Mouse (Mus musculus) intestine, postnatal 0 days (tissue): ENCODE measurements at regions not wholly inside any gene's neighbourhood (a gene's known extent, or its start where the extent isn't known, plus 50 kb on each side); places are given as distances from the start of the nearest gene placed in this dataset.

Experiments used
- ATAC-seq: fragments of 200-750 bp; cut with Nextera tagmentation; 2 replicates; pipeline ENCODE4 v1.8.0; 2017; ENCODE audit warnings: mild to moderate bottlenecking, moderate TSS enrichment, moderate library complexity
- H3K27ac ChIP-seq: fragments of 300-500 bp; sonication (generic); 2 replicates; pipeline ENCODE4 v1.5.1; 2014; ENCODE audit warnings: mild to moderate bottlenecking, low read depth, low read length, moderate library complexity
- H3K27me3 ChIP-seq: fragments of 300-500 bp; sonication (generic); replicated peaks from 2 replicates; pipeline ENCODE4 v1.6.1; 2014; ENCODE audit warnings: low read length, mixed read lengths; ENCODE audit not compliant: control insufficient read depth, insufficient read depth
- H3K36me3 ChIP-seq: fragments of 300-500 bp; sonication (generic); 2 replicates; pipeline ENCODE4 v1.6.1; 2014; ENCODE audit warnings: mild to moderate bottlenecking, moderate library complexity; ENCODE audit not compliant: control insufficient read depth, insufficient read depth
- H3K4me1 ChIP-seq: fragments of 300-500 bp; sonication (generic); replicated peaks from 2 replicates; pipeline ENCODE4 v1.6.1; 2014; ENCODE audit warnings: antibody characterized with exemption, low read length, mixed read lengths; ENCODE audit not compliant: control insufficient read depth, insufficient read depth
- H3K4me2 ChIP-seq: fragments of 300-500 bp; sonication (generic); replicated peaks from 2 replicates; pipeline ENCODE4 v1.6.1; 2014; ENCODE audit warnings: low read depth, mild to moderate bottlenecking, moderate library complexity
- H3K4me3 ChIP-seq: fragments of 300-500 bp; sonication (generic); 2 replicates; pipeline ENCODE4 v1.5.1; 2014; ENCODE audit warnings: low read depth, low read length
- H3K9ac ChIP-seq: fragments of 300-500 bp; sonication (generic); 2 replicates; pipeline ENCODE4 v1.6.1; 2014; ENCODE audit warnings: mild to moderate bottlenecking, low read depth, low read length
- H3K9me3 ChIP-seq: fragments of 300-500 bp; sonication (generic); 2 replicates; pipeline ENCODE4 v1.6.1; 2016; ENCODE audit warnings: mixed run types; ENCODE audit not compliant: control insufficient read depth
- CTCF ChIP-seq: sonication (generic); IDR thresholded peaks from 2 replicates; pipeline ENCODE4 v1.5.1; 2016; ENCODE audit warnings: low read depth, mild to moderate bottlenecking, control low read depth, antibody characterized with exemption, moderate library complexity
- WGBS: fragments of 180-500 bp; shearing (Covaris S2); extraction: QIAGEN DNeasy Blood & Tissue Kit; methylation state at CpG from one replicate; pipeline ENCODE4 v1.1.7; 2014; 5-methylcytosine and 5-hydroxymethylcytosine counted together

GRCm38 (mm10) chr7:82047456-82047855, 55.4 kb upstream of the Bnc1 start:
- Histone ChIP-seq H3K4me2 (no peak overlapping the region), H3K9me3 (no peaks in the 10 kb centered on the region), H3K9ac (no peak overlapping the region), H3K36me3 (no peaks in the 10 kb centered on the region), H3K27ac (no peak overlapping the region), H3K27me3 (no peaks in the 10 kb centered on the region), H3K4me3 (no peak overlapping the region), H3K4me1 (no peaks in the 10 kb centered on the region)
- no peak for TF ChIP-seq CTCF
- no peak for ATAC-seq
- WGBS, result 75% methylated on average over 5 of the region's 5 CpGs

- no peak overlapping the region for H3K4me2 ChIP-seq
- 79% methylated on average over 4 of the region's 4 CpGs for WGBS
- no peak overlapping the region for H3K9ac ChIP-seq
- no peaks in the 10 kb centered on the region for H3K27me3 ChIP-seq
- H3K27ac ChIP-seq, result no peak overlapping the region
- H3K9me3 ChIP-seq, result no peaks in the 10 kb centered on the region
- no peaks in the 10 kb centered on the region; the same call in 1 of the 2 replicates for H3K4me1 ChIP-seq
- ATAC-seq, result no peak
- no peaks in the 10 kb centered on the region for H3K36me3 ChIP-seq
- TF ChIP-seq CTCF, result no peak
- H3K4me3 ChIP-seq, result no peak overlapping the region
Measured at GRCm38 (mm10) chr7:82053411-82053810, 61.3 kb upstream of the Bnc1 start.

- Histone ChIP-seq H3K27ac (no peak overlapping the region), H3K4me2 (peak overlapping the region; percentile 54), H3K9me3 (no peaks in the 10 kb centered on the region), H3K36me3 (no peaks in the 10 kb centered on the region), H3K27me3 (no peaks in the 10 kb centered on the region), H3K9ac (no peak overlapping the region), H3K4me3 (no peak overlapping the region), H3K4me1 (no peaks in the 10 kb centered on the region; the same call in 1 of the 2 replicates)
- TF ChIP-seq CTCF, result no peak
- ATAC-seq, result peak; percentile 59; the same call in 1 of the 2 replicates
- 12% methylated on average over 21 of the region's 21 CpGs for WGBS
Measured at GRCm38 (mm10) chr7:82056551-82057230, 64.6 kb upstream of the Bnc1 start.

- no peaks in the 10 kb centered on the region for H3K9me3 ChIP-seq
- no peak overlapping the region for H3K4me3 ChIP-seq
- H3K36me3 ChIP-seq, result no peaks in the 10 kb centered on the region
- H3K27ac ChIP-seq, result no peak overlapping the region
- H3K4me1 ChIP-seq, result no peaks in the 10 kb centered on the region
- no peak overlapping the region for H3K4me2 ChIP-seq
- ATAC-seq, result no peak
- no peak for TF ChIP-seq CTCF
- H3K27me3 ChIP-seq, result no peaks in the 10 kb centered on the region
- WGBS, result 54% methylated on average over 7 of the region's 7 CpGs
- H3K9ac ChIP-seq, result no peak overlapping the region
Measured at GRCm38 (mm10) chr7:82063407-82063806, 71.3 kb upstream of the Bnc1 start.

GRCm38 (mm10) chr7:82069629-82070450, 77.7 kb upstream of the Bnc1 start:
- Histone ChIP-seq H3K4me1 (no peaks in the 10 kb centered on the region), H3K9me3 (no peaks in the 10 kb centered on the region), H3K36me3 (no peaks in the 10 kb centered on the region), H3K4me2 (no peak overlapping the region), H3K27ac (no peak overlapping the region), H3K9ac (no peak overlapping the region), H3K4me3 (no peak overlapping the region), H3K27me3 (no peaks in the 10 kb centered on the region)
- TF ChIP-seq CTCF, result no peak
- WGBS, result 77% methylated on average over 7 of the region's 7 CpGs
- ATAC-seq, result no peak

- Histone ChIP-seq H3K4me3 (no peak overlapping the region), H3K4me1 (no peaks in the 10 kb centered on the region), H3K27ac (no peak overlapping the region), H3K9me3 (no peaks in the 10 kb centered on the region), H3K9ac (no peak overlapping the region), H3K4me2 (no peak overlapping the region), H3K27me3 (no peaks in the 10 kb centered on the region), H3K36me3 (no peaks in the 10 kb centered on the region)
- TF ChIP-seq CTCF, result no peak
- 74% methylated on average over 10 of the region's 10 CpGs for WGBS
- ATAC-seq, result no peak
Measured at GRCm38 (mm10) chr7:82070946-82071727, 79.0 kb upstream of the Bnc1 start.
